Mouse (Mus musculus) gastrocnemius, adult 8-10 months (tissue): ENCODE measurements at regions not wholly inside any gene's neighbourhood (a gene's known extent, or its start where the extent isn't known, plus 50 kb on each side); places are given as distances from the start of the nearest gene placed in this dataset.

Experiments used
- DNase-seq, 2 experiments: peaks; one replicate each; pipeline ENCODE4 v3.0.0; 2022; ENCODE audit warnings: low spot score in 2 of 2

GRCm38 (mm10) chr2:161470844-161471243 lies 362.0 kb upstream of the Chd6 start:
- DNase-seq, result no peak

- DNase-seq, result no peak
These were observed 361.1 kb upstream of the Chd6 start for GRCm38 (mm10) chr2:161470025-161470424.

- DNase-seq, result no peak
These were observed 358.2 kb upstream of the Chd6 start for GRCm38 (mm10) chr2:161467035-161467434.

- no peak for DNase-seq
These were observed 351.7 kb upstream of the Chd6 start for GRCm38 (mm10) chr2:161460600-161460999.

GRCm38 (mm10) chr2:161454466-161454865 lies 345.6 kb upstream of the Chd6 start:
- no peak for DNase-seq

GRCm38 (mm10) chr2:161433816-161434215 lies 324.9 kb upstream of the Chd6 start:
- DNase-seq, result no peak

GRCm38 (mm10) chr2:161429294-161429693 lies 320.4 kb upstream of the Chd6 start:
- DNase-seq, result no peak

GRCm38 (mm10) chr2:161425587-161425986 lies 316.7 kb upstream of the Chd6 start:
- no peak for DNase-seq

- no peak for DNase-seq
These were observed 309.2 kb upstream of the Chd6 start for GRCm38 (mm10) chr2:161418062-161418461.

GRCm38 (mm10) chr2:161416218-161416927 lies 307.5 kb upstream of the Chd6 start:
- DNase-seq, result no peak

- no peak for DNase-seq
These were observed 299.4 kb upstream of the Chd6 start for GRCm38 (mm10) chr2:161408306-161408705.

GRCm38 (mm10) chr2:161405847-161406384 lies 297.0 kb upstream of the Chd6 start:
- no peak for DNase-seq

GRCm38 (mm10) chr2:161398061-161398460 lies 289.2 kb upstream of the Chd6 start:
- DNase-seq, result no peak

GRCm38 (mm10) chr2:161390954-161391690 lies 282.2 kb upstream of the Chd6 start:
- no peak for DNase-seq

- DNase-seq, result no peak
These were observed 280.5 kb upstream of the Chd6 start for GRCm38 (mm10) chr2:161389318-161389835.

- DNase-seq, result no peak
These were observed 278.2 kb upstream of the Chd6 start for GRCm38 (mm10) chr2:161387054-161387453.

- no peak for DNase-seq
These were observed 273.5 kb upstream of the Chd6 start for GRCm38 (mm10) chr2:161382411-161382810.

GRCm38 (mm10) chr2:161378313-161378712 lies 269.4 kb upstream of the Chd6 start:
- no peak for DNase-seq

- no peak for DNase-seq
These were observed 253.4 kb upstream of the Chd6 start for GRCm38 (mm10) chr2:161362325-161362724.

GRCm38 (mm10) chr2:161349110-161349509 lies 240.2 kb upstream of the Chd6 start:
- DNase-seq, result no peak

- no peak for DNase-seq
These were observed 235.1 kb upstream of the Chd6 start for GRCm38 (mm10) chr2:161344018-161344417.

GRCm38 (mm10) chr2:161342648-161343047 lies 233.8 kb upstream of the Chd6 start:
- no peak for DNase-seq
